Comparison of ENCODE assay signal across 38 mouse cellular contexts in genomic region chr5:104104111-104104510, GRCm38 (mm10). TPM values are rescaled to one million over a fixed set of nuclear protein-coding genes. Genes with fewer than 3 reads are reported as not detected.
A peak's percentile ranks its signal among the peaks of the same experiment; 100 is the strongest.
DNase-seq lines count a peak whose midpoint lies in the region; ATAC-seq lines count a peak whose summit lies in the region.
"Had no signal": no experiment of that assay in that cellular context is flagged by ENCODE, and none has a peak within 500 bp of the region (broad histone marks: within the 10 kb centered on the region; RNA-seq: fewer than 3 reads in every experiment).

No protein-coding gene starts in this region.

- intact Hi-C loops in heart, postnatal 10 days (cut with DNase I): no loop called here

- H3K27me3 ChIP-seq in hindbrain, embryonic 11.5 days (ENCODE audit: control insufficient read depth, insufficient read depth, low read length): no peaks in the 10 kb centered on the region
- H3K27me3 ChIP-seq in hindbrain, embryonic 16.5 days (replicated peaks; ENCODE audit: control insufficient read depth, insufficient read depth, low read length): no peaks in the 10 kb centered on the region
- no peaks in the 10 kb centered on the region for H3K27me3 ChIP-seq in neural tube, embryonic 11.5 days (ENCODE audit: control insufficient read depth, insufficient read depth, low read length)
- H3K27me3 ChIP-seq: forebrain, embryonic 12.5 days; heart, embryonic 13.5 days; neural tube, embryonic 12.5 days; stomach, embryonic 15.5 days had no signal

- no peaks in the 10 kb centered on the region for H3K9me3 ChIP-seq in hindbrain, embryonic 11.5 days (ENCODE audit: control insufficient read depth, low read length)
- H3K9me3 ChIP-seq in hindbrain, embryonic 16.5 days (ENCODE audit: control insufficient read depth, low read length): no peaks in the 10 kb centered on the region
- H3K9me3 ChIP-seq in neural tube, embryonic 11.5 days (ENCODE audit: control insufficient read depth, low read length): no peaks in the 10 kb centered on the region
- H3K9me3 ChIP-seq: forebrain, embryonic 12.5 days; heart, embryonic 13.5 days; limb, embryonic 10.5 days; neural tube, embryonic 12.5 days; stomach, embryonic 15.5 days had no signal

- H3K4me3 ChIP-seq in hindbrain, embryonic 11.5 days (ENCODE audit: low read depth, low read length): no peak overlapping the region
- no peak overlapping the region for H3K4me3 ChIP-seq in hindbrain, embryonic 16.5 days (ENCODE audit: low read length)
- no peak overlapping the region for H3K4me3 ChIP-seq in neural tube, embryonic 11.5 days (ENCODE audit: low read depth, low read length)
- H3K4me3 ChIP-seq: forebrain, embryonic 12.5 days; heart, embryonic 13.5 days; limb, embryonic 10.5 days; neural tube, embryonic 12.5 days; stomach, embryonic 15.5 days had no signal

- H3K4me1 ChIP-seq in hindbrain, embryonic 11.5 days (replicated peaks; ENCODE audit: control insufficient read depth, insufficient read depth, low read length): peaks cover 11% of the 10 kb centered on the region
- peaks cover 19% of the 10 kb centered on the region for H3K4me1 ChIP-seq in hindbrain, embryonic 16.5 days (ENCODE audit: control insufficient read depth, insufficient read depth, low read depth, low read length)
- peaks cover 31% of the 10 kb centered on the region for H3K4me1 ChIP-seq in neural tube, embryonic 11.5 days (ENCODE audit: control insufficient read depth, insufficient read depth, low read length)

- H3K4me2 ChIP-seq in hindbrain, embryonic 11.5 days (replicated peaks; ENCODE audit: low read depth, low read length): no peak overlapping the region
- no peak overlapping the region for H3K4me2 ChIP-seq in hindbrain, embryonic 16.5 days (ENCODE audit: low read length)
- H3K4me2 ChIP-seq in neural tube, embryonic 11.5 days (ENCODE audit: low read depth): no peak overlapping the region
- H3K4me2 ChIP-seq: forebrain, embryonic 12.5 days; heart, embryonic 13.5 days; neural tube, embryonic 12.5 days; stomach, embryonic 15.5 days had no signal

- H3K36me3 ChIP-seq in hindbrain, embryonic 11.5 days (ENCODE audit: control insufficient read depth, insufficient read depth, low read length): no peaks in the 10 kb centered on the region
- no peaks in the 10 kb centered on the region for H3K36me3 ChIP-seq in hindbrain, embryonic 16.5 days (ENCODE audit: control insufficient read depth, insufficient read depth, low read length)
- no peaks in the 10 kb centered on the region for H3K36me3 ChIP-seq in neural tube, embryonic 11.5 days (ENCODE audit: control insufficient read depth, insufficient read depth, low read length)
- H3K36me3 ChIP-seq: forebrain, embryonic 12.5 days; G1E; heart, embryonic 13.5 days; limb, embryonic 10.5 days; neural tube, embryonic 12.5 days; stomach, embryonic 15.5 days had no signal

- no peak overlapping the region for H3K9ac ChIP-seq in hindbrain, embryonic 11.5 days (ENCODE audit: low read depth, low read length)
- H3K9ac ChIP-seq in hindbrain, embryonic 16.5 days (ENCODE audit: low read depth, low read length): no peak overlapping the region
- no peak overlapping the region for H3K9ac ChIP-seq in neural tube, embryonic 11.5 days (ENCODE audit: low read length)
- H3K9ac ChIP-seq: forebrain, embryonic 12.5 days; heart, embryonic 13.5 days; neural tube, embryonic 12.5 days; stomach, embryonic 15.5 days had no signal

- ATAC-seq in hindbrain, embryonic 11.5 days (ENCODE audit: low FRiP score): peak; percentile 23
- no peak for ATAC-seq in hindbrain, embryonic 16.5 days
- ATAC-seq in neural tube, embryonic 11.5 days (ENCODE audit: insufficient read depth, low FRiP score, low TSS enrichment): no peak
- ATAC-seq: activated CD4-positive, CD25-positive, alpha-beta regulatory T cell, adult 4 months; CD4-positive, CD25-positive, alpha-beta regulatory T cell, adult 4 months; inflammation-experienced regulatory T-cells, adult 6 months; lung, postnatal 0 days; Patski had no signal

- 41% methylated on average over 2 of the region's 2 CpGs for WGBS in hindbrain, embryonic 11.5 days
- WGBS in hindbrain, embryonic 16.5 days: 37% methylated on average over 2 of the region's 2 CpGs
- WGBS in neural tube, embryonic 11.5 days: 44% methylated on average over 2 of the region's 2 CpGs

- H3K27ac ChIP-seq in hindbrain, embryonic 11.5 days (ENCODE audit: low read depth, low read length): no peak overlapping the region
- no peak overlapping the region for H3K27ac ChIP-seq in hindbrain, embryonic 16.5 days (ENCODE audit: low read depth, low read length)
- peak overlapping the region; percentile 27; the same call in 1 of the 2 replicates for H3K27ac ChIP-seq in neural tube, embryonic 11.5 days (ENCODE audit: low read depth, low read length)
- H3K27ac ChIP-seq: forebrain, embryonic 12.5 days; heart, embryonic 13.5 days; kidney, postnatal 0 days; limb, embryonic 10.5 days; macrophage; neural tube, embryonic 12.5 days; stomach, embryonic 15.5 days had no signal

- DNase-seq in embryo, embryonic 10.5 days (ENCODE audit: low spot score): peak; percentile 63
- no peak for DNase-seq in embryo, embryonic 9.5 days (ENCODE audit: extremely low spot score)
- no peak for DNase-seq in hindbrain, embryonic 11.5 days (ENCODE audit: low spot score)
- DNase-seq in neural tube, embryonic 11.5 days (ENCODE audit: low spot score): no peak
- DNase-seq in neural tube, embryonic 10.5 days (ENCODE audit: extremely low spot score, low spot score): no peak
- no peak for DNase-seq in heart, postnatal 10 days
- DNase-seq in liver: no peak
- DNase-seq: adrenal gland, postnatal 10 days; cerebellum, adult 18-20 months; cerebellum, postnatal 14 days; gastrocnemius, postnatal 25 days; heart, adult 18-20 months; kidney, adult 18-20 months; right cerebral cortex, adult 18-20 months; right cerebral cortex, postnatal 4 days; thymus, postnatal 25 days had no signal

RNA-seq across cellular contexts. Expression of gene Sparcl1, which starts 9.4 kb away (rescaled TPM):
- polyA plus RNA-seq in hindbrain, embryonic 11.5 days (2014; fragmentation: Nextera tagmentation; extraction: Ambion mirVana): 61.5 and 61.9 TPM in 2 replicates
- polyA plus RNA-seq in hindbrain, embryonic 16.5 days (2015; fragmentation: Nextera tagmentation; extraction: Ambion mirVana): 481 and 585 TPM in 2 replicates
- polyA plus RNA-seq in neural tube, embryonic 11.5 days (2014; fragmentation: Nextera tagmentation; extraction: Ambion mirVana): 68.9 and 73.1 TPM in 2 replicates
- total RNA-seq in heart, postnatal 10 days (2021): 100 to 1,000 TPM; 372 to 394 TPM
- total RNA-seq: G1E; monocyte, adult 5-6 weeks had no signal
- polyA plus RNA-seq: activated CD4-positive, CD25-positive, alpha-beta regulatory T cell, adult 4 months; CD4-positive, CD25-positive, alpha-beta regulatory T cell, adult 4 months; G1E; inflammation-experienced regulatory T-cells, adult 6 months; macrophage; Patski had no signal

RNA-seq across cellular contexts. Expression of gene Gm17660, which starts 26.7 kb away (rescaled TPM):
- polyA plus RNA-seq in hindbrain, embryonic 11.5 days (2014; fragmentation: Nextera tagmentation; extraction: Ambion mirVana): not detected in 2 replicates
- 0.44 TPM in 1 of 2 replicates, not detected in the other for polyA plus RNA-seq in hindbrain, embryonic 16.5 days (2015; fragmentation: Nextera tagmentation; extraction: Ambion mirVana)
- polyA plus RNA-seq in neural tube, embryonic 11.5 days (2014; fragmentation: Nextera tagmentation; extraction: Ambion mirVana): not detected in 2 replicates
- not detected for total RNA-seq in heart, postnatal 10 days (2021)
- total RNA-seq: adrenal gland, postnatal 10 days; G1E; gastrocnemius, postnatal 25 days; heart, adult 18-20 months; heart, postnatal 25 days; layer of hippocampus, postnatal 14 days; left cerebral cortex, adult 8-10 months; liver, adult 2 months; monocyte, adult 5-6 weeks had no signal
- polyA plus RNA-seq: activated CD4-positive, CD25-positive, alpha-beta regulatory T cell, adult 4 months; CD4-positive, CD25-positive, alpha-beta regulatory T cell, adult 4 months; embryonic facial prominence, embryonic 11.5 days; forebrain, embryonic 12.5 days; G1E; heart, embryonic 13.5 days; inflammation-experienced regulatory T-cells, adult 6 months; kidney, postnatal 0 days; large intestine, adult 2 months; limb, embryonic 10.5 days; liver, adult 2 months; liver, embryonic 16.5 days; lung, postnatal 0 days; macrophage; neural tube, embryonic 12.5 days; Patski; stomach, embryonic 15.5 days had no signal

RNA-seq across cellular contexts. Expression of gene Nudt9, which starts 58.0 kb away (rescaled TPM):
- 65.1 and 68.2 TPM in 2 replicates for polyA plus RNA-seq in hindbrain, embryonic 11.5 days (2014; fragmentation: Nextera tagmentation; extraction: Ambion mirVana)
- 68.4 and 71.7 TPM in 2 replicates for polyA plus RNA-seq in hindbrain, embryonic 16.5 days (2015; fragmentation: Nextera tagmentation; extraction: Ambion mirVana)
- polyA plus RNA-seq in neural tube, embryonic 11.5 days (2014; fragmentation: Nextera tagmentation; extraction: Ambion mirVana): 76.3 and 78.2 TPM in 2 replicates
- total RNA-seq in heart, postnatal 10 days (2021): 10 to 100 TPM; 45.8 to 46.6 TPM
